Mouse (Mus musculus) large intestine, adult 2 months (tissue): ENCODE data around the gene AI464131. TPM values are rescaled to one million over a fixed set of nuclear protein-coding genes. Genes with fewer than 3 reads are reported as not detected.
"Not testable (repeated sequence)": the region's sequence is repeated elsewhere in the genome, so short reads cannot be mapped to it uniquely, and the experiment has no call there.

Experiments used
- DNase-seq: peaks from one replicate; pipeline ENCODE4 v3.0.0-alpha.2; 2012; ENCODE audit warnings: low read depth, low spot score
- WGBS: fragments of 180-500 bp; shearing (Covaris S2); methylation state at CpG from one replicate; pipeline ENCODE4 v1.1.7; 2018; 5-methylcytosine and 5-hydroxymethylcytosine counted together
- polyA plus RNA-seq: library from polyadenylated mRNA; depleted of rRNA; stranded (reverse); fragments of >200 nt; gene quantifications from 2 replicates; pipeline ENCODE4 v1.2.3, GENCODE M21; 2012; rRNA removed

AI464131 gene
- polyA plus RNA-seq, 1 experiment, result 7.1 TPM

DNA sequence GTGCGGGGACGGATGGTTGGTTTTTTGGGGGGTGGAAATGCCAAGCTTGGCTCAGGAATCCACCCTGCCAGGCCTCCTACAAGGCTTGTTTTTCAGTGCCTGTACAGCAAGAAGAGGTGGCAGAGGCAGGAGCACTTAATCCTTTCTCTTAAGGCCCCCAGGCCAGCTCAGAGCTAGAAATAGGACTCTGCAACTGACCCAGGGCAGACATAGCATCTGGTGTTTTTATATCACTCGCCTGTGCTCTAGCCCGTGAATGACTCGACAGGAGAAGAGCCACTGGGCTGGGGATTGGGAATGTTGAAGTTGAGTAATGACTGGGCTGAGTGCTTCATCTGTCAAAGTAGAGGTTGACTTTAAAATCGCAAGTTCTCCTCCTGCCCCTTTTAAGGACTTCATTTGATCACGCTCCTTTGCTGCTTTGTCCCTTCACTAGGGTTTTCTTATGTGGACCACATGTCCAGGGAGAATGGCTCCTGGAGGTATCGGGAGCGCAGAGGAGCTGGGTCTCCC lies 25.2 kb downstream of the AI464131 start:
- WGBS, result 84% methylated on average over 9 of the region's 9 CpGs
- DNase-seq, result no peak

DNA sequence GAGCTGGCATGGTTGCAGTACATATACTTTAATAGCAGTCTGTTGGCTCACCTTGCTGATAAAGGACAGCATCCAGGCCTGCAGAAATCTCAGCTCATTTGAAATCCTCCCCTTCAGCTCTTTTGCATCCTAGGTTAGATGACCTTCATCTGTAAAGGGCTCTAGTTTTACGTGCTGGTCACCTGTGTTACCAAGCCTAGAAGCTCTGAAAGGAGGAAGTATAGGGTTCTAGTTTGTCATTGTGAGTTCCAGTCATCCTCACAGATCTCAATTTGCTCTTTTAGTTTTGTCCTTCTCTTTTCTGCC lies 31.5 kb downstream of the AI464131 start:
- WGBS, result 82% methylated on average over 1 of the region's 1 CpGs
- no peak for DNase-seq

DNA sequence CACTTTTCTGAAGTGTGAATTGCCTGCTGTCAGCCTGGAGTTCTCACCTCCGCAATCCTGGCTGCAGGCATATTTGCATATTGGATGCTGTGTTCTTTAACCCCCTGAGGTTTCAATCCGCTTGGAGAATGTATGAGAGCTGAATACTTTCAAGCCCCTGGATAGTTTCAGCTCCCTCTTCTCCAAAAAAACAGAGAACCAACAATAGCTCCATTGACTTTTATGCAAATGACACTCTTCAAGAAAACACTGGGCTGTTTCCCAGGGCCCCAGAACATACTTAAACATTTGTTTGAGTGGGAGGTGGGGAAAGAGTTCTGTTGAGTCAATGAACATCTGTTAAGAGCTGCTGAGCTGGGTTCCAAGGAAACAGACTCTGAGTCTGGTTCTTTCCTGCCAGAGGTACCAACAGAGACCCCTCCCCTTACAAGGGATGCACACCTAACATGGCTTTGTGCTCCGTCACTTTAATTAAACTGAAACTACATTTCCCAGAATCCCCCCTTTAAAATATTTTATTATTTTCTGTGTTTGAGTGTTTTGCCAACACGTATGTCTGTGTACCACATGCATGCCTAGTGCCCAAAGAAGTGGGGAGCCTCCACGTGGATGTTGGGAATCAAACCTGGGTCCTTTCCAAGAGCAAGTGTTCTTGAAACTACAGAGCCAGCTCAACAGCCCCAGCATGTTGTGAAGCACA lies 32.0 kb downstream of the AI464131 start:
- 69% methylated on average over 5 of the region's 5 CpGs for WGBS
- DNase-seq, result no peak

DNA sequence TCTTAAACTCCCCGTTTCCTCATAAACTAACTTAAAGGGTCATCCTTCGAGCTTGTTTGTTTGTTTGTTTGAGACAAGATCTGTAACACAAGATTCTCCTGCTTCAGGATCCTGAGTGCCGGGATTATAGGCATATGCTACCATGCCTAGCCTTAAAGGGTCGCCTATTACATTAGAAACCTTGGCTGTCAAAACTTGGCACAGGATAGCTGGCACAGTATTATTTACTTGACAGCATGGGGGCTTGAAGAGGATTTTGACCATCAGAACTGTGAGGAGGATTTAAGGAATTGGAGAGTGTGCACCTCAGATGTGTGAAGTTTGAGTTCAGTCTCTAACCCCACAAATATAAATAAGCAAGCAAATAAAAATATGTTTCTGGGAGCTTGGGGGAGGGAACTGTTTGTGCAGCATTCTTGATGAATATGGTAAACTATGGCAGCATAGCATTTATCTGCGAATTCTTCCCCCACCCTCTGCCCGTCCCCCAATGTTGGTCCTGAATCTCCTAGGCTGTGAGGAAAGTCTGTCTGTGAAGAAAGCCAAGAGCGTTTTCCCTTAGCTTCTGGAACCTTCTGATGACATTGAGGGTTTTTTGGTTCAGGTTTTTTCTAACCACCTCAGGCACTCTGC lies 32.7 kb downstream of the AI464131 start:
- 81% methylated on average over 7 of the region's 7 CpGs for WGBS
- no peak for DNase-seq

DNA sequence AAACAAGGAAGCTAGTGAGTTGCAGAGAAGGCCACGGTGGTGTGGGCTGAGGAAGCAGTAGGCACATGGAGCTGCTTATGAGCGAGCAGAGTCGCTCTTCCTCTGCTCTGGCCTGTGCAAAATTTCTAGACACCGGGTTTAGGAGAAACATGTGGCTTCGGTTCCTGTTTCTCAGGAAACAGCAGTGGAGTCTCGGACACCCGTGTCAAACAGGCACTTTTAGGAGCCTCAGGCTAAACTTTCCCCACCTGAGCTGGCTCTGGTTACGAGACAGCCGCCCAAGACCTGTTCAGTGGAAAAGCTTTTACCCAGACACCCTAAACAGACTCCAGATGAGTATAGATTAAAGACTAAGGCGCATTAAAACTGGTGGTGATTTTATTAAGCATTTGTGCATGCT lies 33.7 kb downstream of the AI464131 start:
- no peak for DNase-seq
- WGBS, result 79% methylated on average over 10 of the region's 10 CpGs

DNA sequence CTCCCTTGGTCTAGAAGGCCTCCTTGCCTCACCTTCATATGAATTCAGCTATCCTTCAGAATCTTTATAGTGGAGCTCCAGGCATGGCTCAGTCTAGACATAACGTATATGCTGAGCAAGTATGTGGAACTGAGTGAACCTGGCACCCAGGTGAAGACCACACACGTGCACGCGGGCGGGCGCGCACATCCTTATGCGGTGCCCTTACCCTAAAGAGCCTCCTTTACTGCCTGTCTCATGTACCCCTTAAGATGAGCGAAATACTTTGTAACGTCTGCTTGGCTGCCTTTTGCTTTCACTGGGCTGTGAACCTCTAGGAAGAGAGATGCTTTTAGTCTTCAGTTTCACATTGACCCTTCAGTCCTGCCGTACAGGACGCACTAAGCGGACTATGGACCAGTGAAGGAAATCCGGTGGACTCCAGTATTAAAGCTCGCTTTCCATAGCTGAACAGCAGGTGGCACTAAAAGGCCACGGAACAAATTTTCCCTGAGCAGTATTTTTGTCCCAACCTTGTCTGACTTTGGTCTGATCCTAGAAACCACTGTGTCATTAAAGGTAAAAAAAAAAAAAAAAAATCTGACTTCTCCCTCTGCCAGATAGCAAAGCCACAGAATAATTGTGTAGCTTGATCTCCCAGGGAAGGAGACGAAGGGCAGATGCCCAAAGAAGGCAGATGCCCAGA lies 34.3 kb downstream of the AI464131 start:
- WGBS, result 50% methylated on average over 17 of the region's 17 CpGs
- peak; percentile 36 for DNase-seq

DNA sequence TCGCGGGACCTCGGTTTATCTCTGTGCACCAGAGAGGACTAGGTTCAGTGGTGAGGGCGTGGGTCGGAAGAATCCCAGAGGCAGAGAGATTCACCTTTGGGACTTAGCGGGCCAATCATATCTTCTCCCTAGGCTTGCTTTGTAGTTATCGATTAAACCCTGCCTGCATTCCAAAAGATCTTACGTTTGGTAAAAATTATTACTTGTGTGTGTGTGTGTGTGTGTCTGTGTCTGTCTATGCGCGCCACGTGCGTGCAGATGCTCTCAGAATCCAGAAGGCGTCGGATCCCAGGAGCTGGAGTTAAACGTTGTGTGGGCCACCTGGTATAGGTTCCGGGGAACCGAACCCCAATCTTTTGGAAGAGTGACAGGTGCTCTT lies 37.6 kb downstream of the AI464131 start:
- 4% methylated on average over 17 of the region's 17 CpGs for WGBS
- peak; percentile 14 for DNase-seq

DNA sequence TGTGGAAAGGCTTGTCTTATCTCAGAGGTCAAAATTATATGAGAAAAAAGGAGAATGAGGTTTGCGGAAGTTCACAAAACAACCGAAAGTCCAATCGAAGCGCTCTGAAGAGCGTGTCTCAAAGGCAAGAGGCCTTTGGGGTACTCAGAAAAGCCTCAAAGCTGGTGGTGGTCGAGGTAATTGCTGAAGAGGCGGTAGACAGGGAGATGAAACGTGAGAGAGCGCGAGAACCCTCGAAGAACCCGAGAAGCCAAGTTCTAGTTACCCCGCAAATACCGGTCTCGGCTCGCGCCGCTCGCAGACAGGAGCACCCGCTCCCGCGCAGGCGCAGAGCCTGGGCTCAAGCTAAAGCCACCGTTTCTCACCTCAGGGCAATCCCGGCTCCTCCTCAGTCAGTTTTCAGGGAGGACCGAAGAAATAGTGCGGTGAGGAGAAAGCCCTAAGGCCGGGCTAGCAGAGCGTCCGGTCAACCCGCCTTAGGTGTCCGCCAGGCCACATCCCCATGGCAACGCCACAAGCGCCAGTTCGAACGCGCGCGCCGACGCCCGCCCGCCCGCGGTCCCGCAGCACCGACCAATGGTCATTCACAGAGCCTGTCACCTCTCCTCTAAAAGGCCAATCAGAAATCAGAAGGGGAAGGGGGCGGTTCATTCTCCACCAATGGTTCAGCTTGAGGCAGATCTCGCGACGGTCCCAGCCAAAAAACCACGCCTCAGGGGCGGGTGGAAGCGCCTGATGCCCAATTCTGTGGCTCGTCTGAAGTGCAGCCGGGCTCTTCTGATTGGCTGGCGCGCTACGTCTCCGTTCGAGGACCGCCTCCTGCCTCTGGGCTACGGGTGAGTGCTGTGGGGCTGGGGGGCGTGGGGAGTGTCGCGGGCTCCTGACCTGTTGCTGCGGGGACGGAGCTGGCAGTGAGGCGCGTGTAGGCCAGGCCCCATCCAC lies 38.3 kb downstream of the AI464131 start, which contains the start of the genes Kif24 and Nudt2:
Gene Kif24, minus strand, starts transcription at position 543 of the 942 bp plus-strand sequence.
Gene Nudt2, plus strand, starts transcription at position 807 of the 942 bp plus-strand sequence.
- under 1% methylated on average over 70 of the region's 70 CpGs for WGBS
- DNase-seq, result peak; percentile 99

DNA sequence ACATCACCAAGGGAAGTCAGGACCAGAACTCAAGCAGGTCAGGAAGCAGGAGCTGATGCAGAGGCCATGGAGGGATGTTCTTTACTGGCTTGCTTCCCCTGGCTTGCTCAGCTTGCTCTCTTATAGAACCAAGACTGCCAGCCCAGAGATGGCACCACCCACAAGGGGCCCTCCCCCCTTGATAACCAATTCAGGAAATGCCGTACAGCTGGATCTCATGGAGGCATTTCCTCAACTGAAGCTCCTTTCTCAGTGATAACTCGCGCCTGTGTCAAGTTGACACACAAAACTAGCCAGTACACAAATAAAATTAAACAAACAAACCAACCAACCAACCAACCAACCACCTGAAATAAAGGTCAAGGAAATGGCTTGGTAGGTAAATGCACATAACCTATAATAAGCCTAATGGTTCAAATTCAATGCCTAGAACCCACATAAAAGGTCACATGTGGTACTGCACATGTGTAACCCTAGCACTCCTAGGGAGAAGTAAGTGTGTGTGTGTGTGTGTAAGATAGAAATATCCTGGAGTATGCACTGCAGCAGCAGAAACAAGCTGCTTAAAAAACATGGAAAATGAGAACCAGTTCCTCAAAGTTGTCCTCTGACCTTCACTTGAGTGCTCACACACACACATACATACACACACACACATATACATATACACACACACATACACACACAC lies 39.7 kb downstream of the AI464131 start:
- 27% methylated on average over 3 of the region's 3 CpGs for WGBS
- not testable (repeated sequence) for DNase-seq

DNA sequence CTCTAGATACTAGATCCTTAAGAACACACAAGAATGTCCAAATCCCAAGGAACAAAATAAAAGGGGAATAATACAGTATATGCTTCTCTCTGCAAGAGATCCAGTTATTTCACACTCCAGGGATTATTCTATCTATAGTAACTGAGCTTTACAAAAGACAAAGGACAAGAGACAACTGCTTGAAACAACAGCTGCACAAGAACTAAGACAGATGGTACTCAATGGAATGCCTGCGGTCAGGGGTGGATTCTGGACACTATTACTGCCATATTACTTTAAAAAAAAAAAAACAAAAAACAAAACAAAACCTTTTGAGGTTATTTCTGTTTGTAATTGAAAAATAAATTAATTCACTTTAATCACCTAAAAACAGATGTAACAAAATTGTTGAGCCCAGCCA lies 42.2 kb downstream of the AI464131 start:
- 97% methylated on average over 1 of the region's 1 CpGs for WGBS
- DNase-seq, result no peak

DNA sequence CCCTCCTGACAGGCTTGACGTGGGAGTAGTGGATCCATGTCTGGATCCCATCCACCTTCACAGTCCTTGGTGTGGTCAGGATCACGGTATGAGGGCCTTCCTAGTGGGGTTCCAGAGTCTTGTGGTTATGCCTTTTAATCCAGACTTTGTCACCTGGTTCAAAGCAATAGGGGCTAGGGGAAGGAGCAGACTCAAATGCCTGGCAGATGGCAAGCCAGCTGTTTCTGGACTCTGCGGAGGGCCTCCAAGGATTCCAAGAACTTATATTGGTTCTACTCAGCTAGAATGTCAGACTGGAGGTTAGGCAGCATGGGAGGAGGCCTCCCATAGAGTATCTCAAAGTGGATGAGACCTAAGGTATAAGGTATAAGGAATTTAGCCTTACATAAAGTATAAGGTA lies 55.3 kb downstream of the AI464131 start:
- DNase-seq, result no peak
- 99% methylated on average over 3 of the region's 3 CpGs for WGBS

Other genes starting within 250 kb of the AI464131 start
- gene Ubap2, start 227.9 kb downstream of the AI464131 start, polyA plus RNA-seq, result 29.9 and 38.5 TPM in 2 replicates
- gene Dcaf12, start 188.2 kb downstream of the AI464131 start, polyA plus RNA-seq, result 28.7 and 33.7 TPM in 2 replicates
- 28.7 and 35.9 TPM in 2 replicates for gene Ubap1, start 154.1 kb downstream of the AI464131 start, polyA plus RNA-seq
- 2.1 and 3.0 TPM in 2 replicates for gene Kif24, start 38.2 kb downstream of the AI464131 start, polyA plus RNA-seq
- 27.4 and 27.7 TPM in 2 replicates for gene Nudt2, start 37.9 kb downstream of the AI464131 start, polyA plus RNA-seq
- 0.12 and 0.34 TPM in 2 replicates for gene 1110017D15Rik, start 14.3 kb upstream of the AI464131 start, polyA plus RNA-seq
- 6.9 and 8.6 TPM in 2 replicates for gene Fam219a, start 66.5 kb upstream of the AI464131 start, polyA plus RNA-seq
- 2.3 and 2.5 TPM in 2 replicates for gene Dnaic1, start 66.7 kb upstream of the AI464131 start, polyA plus RNA-seq
- gene Enho, start 137.2 kb upstream of the AI464131 start, polyA plus RNA-seq, result 4.0 and 5.4 TPM in 2 replicates
- gene Cntfr, start 194.0 kb upstream of the AI464131 start, polyA plus RNA-seq, result 1.4 TPM in 2 replicates
- 27.6 and 27.9 TPM in 2 replicates for gene Il11ra1, start 196.9 kb upstream of the AI464131 start, polyA plus RNA-seq
- 37.7 and 41.3 TPM in 2 replicates for gene Rpp25l, start 210.5 kb upstream of the AI464131 start, polyA plus RNA-seq
- gene Dctn3, start 220.1 kb upstream of the AI464131 start, polyA plus RNA-seq, result 59.3 and 65.9 TPM in 2 replicates
- gene Arid3c, start 228.1 kb upstream of the AI464131 start, polyA plus RNA-seq, result 0.04 TPM in 1 of 2 replicates, not detected in the other